Mouse (Mus musculus) hindbrain, embryonic 11.5 days (tissue): ENCODE measurements around the gene Ubqln1. TPM values are rescaled to one million over a fixed set of nuclear protein-coding genes. Genes with fewer than 3 reads are reported as not detected.

Source experiments
- ATAC-seq: fragments of 200-750 bp; cut with Nextera tagmentation; 2 replicates; pipeline ENCODE4 v1.8.0; 2017; ENCODE audit warnings: mild to moderate bottlenecking, moderate TSS enrichment, moderate library complexity; ENCODE audit not compliant: low FRiP score
- DNase-seq: peaks from one replicate; pipeline ENCODE4 v3.0.0-alpha.2; 2015; ENCODE audit warnings: low spot score
- H3K27ac ChIP-seq: fragments of 300-500 bp; sonication (generic); 2 replicates; pipeline ENCODE4 v1.5.1; 2014; ENCODE audit warnings: mild to moderate bottlenecking, low read depth, low read length
- H3K27me3 ChIP-seq: fragments of 300-500 bp; sonication (generic); 2 replicates; pipeline ENCODE4 v1.6.1; 2014; ENCODE audit warnings: mild to moderate bottlenecking, low read length, moderate library complexity, mixed read lengths; ENCODE audit not compliant: control insufficient read depth, insufficient read depth
- H3K36me3 ChIP-seq: fragments of 300-500 bp; sonication (generic); 2 replicates; pipeline ENCODE4 v1.6.1; 2014; ENCODE audit warnings: mild to moderate bottlenecking, low read length, moderate library complexity, mixed read lengths; ENCODE audit not compliant: control insufficient read depth, insufficient read depth
- H3K4me1 ChIP-seq: fragments of 300-500 bp; sonication (generic); replicated peaks from 2 replicates; pipeline ENCODE4 v1.6.1; 2014; ENCODE audit warnings: low read length, mixed read lengths; ENCODE audit not compliant: control insufficient read depth, insufficient read depth
- H3K4me2 ChIP-seq: fragments of 300-500 bp; sonication (generic); replicated peaks from 2 replicates; pipeline ENCODE4 v1.6.1; 2014; ENCODE audit warnings: mild to moderate bottlenecking, low read depth, low read length
- H3K4me3 ChIP-seq: fragments of 300-500 bp; sonication (generic); 2 replicates; pipeline ENCODE4 v1.5.1; 2014; ENCODE audit warnings: low read depth, low read length
- H3K9ac ChIP-seq: fragments of 300-500 bp; sonication (generic); 2 replicates; pipeline ENCODE4 v1.6.1; 2014; ENCODE audit warnings: low read depth, low read length
- H3K9me3 ChIP-seq: fragments of 300-500 bp; sonication (generic); 2 replicates; pipeline ENCODE4 v1.6.1; 2016; ENCODE audit warnings: low read length; ENCODE audit not compliant: control insufficient read depth
- WGBS: fragments of 180-500 bp; shearing (Covaris S2); extraction: QIAGEN DNeasy Blood & Tissue Kit; methylation state at CpG from one replicate; pipeline ENCODE4 v1.1.7; 2014; 5-methylcytosine and 5-hydroxymethylcytosine counted together
- polyA plus RNA-seq: library from polyadenylated mRNA; unstranded; fragments of >200 nt; fragmentation: Nextera tagmentation; extraction: Ambion mirVana; gene quantifications from 2 replicates; pipeline ENCODE4 v1.2.1, GENCODE M21; 2014

The Ubqln1 gene
- polyA plus RNA-seq, 1 experiment from 2014 or later, result 124 TPM

DNA sequence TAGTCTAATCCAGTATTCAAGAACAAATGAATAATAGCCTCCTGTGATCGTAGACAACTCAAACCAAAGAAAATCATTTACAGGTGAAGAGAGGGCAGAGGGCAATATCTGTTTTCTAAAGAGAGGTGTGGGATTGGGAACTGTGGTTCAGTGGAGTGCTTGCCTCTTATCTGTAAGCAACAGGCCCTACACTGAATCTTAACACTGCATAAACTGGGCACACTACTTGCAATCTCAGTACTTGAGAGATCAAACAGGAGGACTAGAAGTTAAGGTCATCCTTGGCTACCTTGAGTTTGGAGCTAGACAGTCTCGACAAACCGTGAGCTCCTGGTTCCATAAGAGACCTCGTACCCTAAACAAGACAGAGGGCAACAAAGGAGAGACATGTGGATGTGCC lies 9.4 kb downstream of the Ubqln1 start:
- Histone ChIP-seq H3K4me2 (no peak overlapping the region), H3K9ac (no peak overlapping the region), H3K4me3 (no peak overlapping the region), H3K27me3 (no peaks in the 10 kb centered on the region), H3K36me3 (no peaks in the 10 kb centered on the region), H3K4me1 (no peaks in the 10 kb centered on the region), H3K27ac (no peak overlapping the region), H3K9me3 (no peaks in the 10 kb centered on the region)
- ATAC-seq (no peak), DNase-seq (no peak)
- 93% methylated on average over 4 of the region's 4 CpGs for WGBS

DNA sequence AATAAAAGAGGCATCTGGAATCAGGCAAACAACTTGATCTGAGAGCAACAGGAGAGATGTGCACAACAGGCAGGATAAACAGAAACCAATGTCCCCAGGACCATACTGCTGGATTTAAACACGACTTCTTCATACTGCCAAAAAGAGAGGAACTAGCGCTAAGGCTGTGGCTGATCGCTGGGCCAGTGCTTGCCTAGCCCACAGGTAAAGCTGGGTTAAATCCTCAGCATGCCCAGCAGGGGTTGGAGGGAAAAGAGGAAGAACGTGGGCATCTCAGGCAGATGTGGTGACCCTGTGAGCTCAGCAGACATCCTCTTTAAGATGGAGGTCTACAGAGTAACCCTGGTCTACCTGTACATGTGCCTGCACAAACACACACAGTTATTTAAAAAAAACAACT lies 10.5 kb downstream of the Ubqln1 start:
- Histone ChIP-seq H3K4me2 (no peak overlapping the region), H3K27ac (no peak overlapping the region), H3K9me3 (no peaks in the 10 kb centered on the region), H3K27me3 (no peaks in the 10 kb centered on the region), H3K4me1 (no peaks in the 10 kb centered on the region), H3K36me3 (no peaks in the 10 kb centered on the region), H3K9ac (no peak overlapping the region), H3K4me3 (no peak overlapping the region)
- 69% methylated on average over 4 of the region's 4 CpGs for WGBS
- ATAC-seq, result no peak
- no peak for DNase-seq

DNA sequence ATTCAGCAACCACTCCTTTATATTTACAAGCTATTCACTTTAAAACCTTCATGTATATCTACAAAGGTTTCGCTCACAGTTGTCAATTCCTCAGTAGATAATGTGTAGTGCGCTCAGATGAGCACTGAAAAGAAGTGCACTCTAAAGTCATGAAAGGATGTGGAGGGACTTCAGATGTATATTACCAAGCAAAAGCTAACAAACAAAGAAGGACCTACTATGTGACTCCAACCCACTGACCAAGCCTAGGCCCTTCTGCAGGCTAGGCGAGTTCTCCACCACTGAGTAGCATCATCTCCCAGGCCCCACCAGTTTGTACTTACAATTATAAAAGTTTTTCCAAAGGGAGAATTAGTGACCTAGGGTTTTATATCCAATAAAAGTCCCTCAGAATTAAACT lies 11.3 kb downstream of the Ubqln1 start:
- Histone ChIP-seq H3K9me3 (no peaks in the 10 kb centered on the region), H3K27me3 (no peaks in the 10 kb centered on the region), H3K4me2 (no peak overlapping the region), H3K4me3 (no peak overlapping the region), H3K27ac (no peak overlapping the region), H3K4me1 (no peaks in the 10 kb centered on the region), H3K9ac (no peak overlapping the region), H3K36me3 (no peaks in the 10 kb centered on the region)
- 97% methylated on average over 3 of the region's 3 CpGs for WGBS
- DNase-seq (no peak), ATAC-seq (no peak)

DNA sequence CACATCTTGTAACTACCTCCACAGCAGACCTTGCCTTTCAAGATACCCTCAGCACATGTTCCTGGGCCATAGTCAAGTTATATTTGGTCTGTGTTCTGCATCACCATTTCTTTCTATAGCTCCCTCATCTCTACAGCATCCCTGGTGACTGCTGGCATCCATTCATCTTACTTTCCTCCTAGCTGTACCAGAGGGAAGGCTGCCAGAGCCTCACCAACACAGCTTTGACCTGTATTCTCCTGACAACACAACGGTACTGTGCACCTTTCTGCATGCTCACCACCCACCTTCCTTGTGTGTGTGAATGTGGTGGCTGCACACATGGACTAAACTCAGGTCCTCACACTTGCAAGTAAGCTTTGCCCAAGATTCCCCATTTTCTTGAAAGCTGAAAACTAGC lies 12.6 kb downstream of the Ubqln1 start:
- Histone ChIP-seq H3K4me2 (no peak overlapping the region), H3K9ac (no peak overlapping the region), H3K27ac (no peak overlapping the region), H3K4me1 (no peaks in the 10 kb centered on the region), H3K4me3 (no peak overlapping the region), H3K27me3 (no peaks in the 10 kb centered on the region), H3K36me3 (no peaks in the 10 kb centered on the region), H3K9me3 (no peaks in the 10 kb centered on the region)
- ATAC-seq (no peak), DNase-seq (no peak)
- 95% methylated on average over 1 of the region's 1 CpGs for WGBS

DNA sequence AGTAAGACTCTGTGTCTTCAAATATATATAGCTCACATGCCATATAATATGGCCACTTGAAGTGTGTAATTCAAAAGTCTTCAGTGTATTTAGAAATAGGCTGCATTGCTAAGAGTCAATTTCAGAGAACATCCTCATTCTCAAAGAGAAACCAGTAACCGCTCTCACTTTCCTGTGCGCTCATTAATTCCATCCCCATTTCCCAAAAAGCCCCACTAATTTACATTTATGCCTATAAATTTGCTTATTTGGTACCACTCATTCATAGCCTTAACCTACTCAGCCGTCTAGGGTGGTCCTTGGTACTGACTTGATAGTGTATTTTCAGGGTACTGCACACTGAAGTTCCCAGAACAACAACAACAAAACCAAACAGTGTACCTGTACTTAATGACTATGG lies 13.5 kb downstream of the Ubqln1 start:
- ATAC-seq (no peak), DNase-seq (no peak)
- no peaks in the 10 kb centered on the region for H3K9me3 ChIP-seq
- H3K36me3 ChIP-seq, result no peaks in the 10 kb centered on the region
- H3K4me2 ChIP-seq, result no peak overlapping the region
- no peak overlapping the region for H3K9ac ChIP-seq
- WGBS, result 97% methylated on average over 3 of the region's 3 CpGs
- H3K27me3 ChIP-seq, result no peaks in the 10 kb centered on the region
- no peak overlapping the region for H3K27ac ChIP-seq
- H3K4me1 ChIP-seq, result no peaks in the 10 kb centered on the region
- no peak overlapping the region for H3K4me3 ChIP-seq

DNA sequence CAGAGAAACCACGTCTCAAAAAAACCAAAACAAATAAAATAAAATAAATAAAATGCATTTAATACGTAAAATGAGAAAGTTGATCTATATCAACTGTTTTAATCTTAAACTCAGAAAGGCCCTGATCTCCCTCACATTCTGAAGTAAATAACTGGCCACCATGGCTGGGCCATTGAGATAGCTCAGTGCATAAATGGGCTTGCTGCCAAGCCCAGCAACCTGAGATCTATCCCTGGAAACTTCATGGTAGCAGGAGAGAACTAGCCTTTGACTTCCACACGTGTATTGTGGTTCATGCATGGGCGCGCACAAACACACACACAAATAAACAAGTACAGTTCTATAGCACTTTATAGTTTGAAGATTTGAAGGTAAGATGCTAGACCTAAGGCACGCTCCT lies 14.1 kb downstream of the Ubqln1 start:
- Histone ChIP-seq H3K4me1 (no peaks in the 10 kb centered on the region), H3K4me2 (no peak overlapping the region), H3K36me3 (no peaks in the 10 kb centered on the region), H3K4me3 (no peak overlapping the region), H3K9ac (no peak overlapping the region), H3K9me3 (no peaks in the 10 kb centered on the region), H3K27ac (no peak overlapping the region), H3K27me3 (no peaks in the 10 kb centered on the region)
- no peak for DNase-seq
- 95% methylated on average over 6 of the region's 6 CpGs for WGBS
- no peak for ATAC-seq

DNA sequence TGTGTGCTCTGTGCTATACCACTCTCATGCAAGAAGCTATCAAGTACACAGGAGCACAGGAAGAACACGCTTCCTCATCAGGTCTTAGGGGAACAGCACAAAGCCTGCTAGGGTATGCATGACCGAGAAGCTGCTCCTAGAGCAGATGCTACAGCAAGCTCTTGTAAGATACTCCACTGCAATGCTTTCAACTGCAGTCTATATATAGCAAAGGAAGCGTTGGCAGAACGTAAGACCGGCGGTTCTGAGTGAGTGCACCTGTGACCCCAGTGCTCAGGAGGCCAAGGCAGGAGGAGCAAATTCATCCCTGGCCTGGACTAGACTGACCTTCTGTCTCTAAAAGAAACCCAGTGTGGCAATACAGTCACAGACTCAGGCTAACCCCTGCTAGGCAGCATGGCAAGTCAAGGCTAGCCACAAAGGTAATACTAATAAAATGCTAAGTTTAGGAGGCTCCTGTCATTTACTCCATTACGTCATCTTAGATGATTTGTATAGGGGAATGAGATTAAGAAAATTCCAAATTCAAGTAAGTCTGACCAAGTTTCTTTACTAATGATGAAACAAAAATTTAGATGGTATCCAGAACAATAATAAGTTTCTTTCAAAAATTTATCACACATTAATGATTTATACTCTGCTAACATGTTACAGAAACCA lies 17.3 kb downstream of the Ubqln1 start:
- ATAC-seq, result no peak
- DNase-seq, result no peak
- H3K27ac ChIP-seq, result no peak overlapping the region
- no peak overlapping the region for H3K4me2 ChIP-seq
- no peaks in the 10 kb centered on the region for H3K9me3 ChIP-seq
- no peak overlapping the region for H3K4me3 ChIP-seq
- WGBS, result 92% methylated on average over 7 of the region's 7 CpGs
- H3K36me3 ChIP-seq, result no peaks in the 10 kb centered on the region
- H3K9ac ChIP-seq, result no peak overlapping the region
- H3K27me3 ChIP-seq, result no peaks in the 10 kb centered on the region
- H3K4me1 ChIP-seq, result no peaks in the 10 kb centered on the region

DNA sequence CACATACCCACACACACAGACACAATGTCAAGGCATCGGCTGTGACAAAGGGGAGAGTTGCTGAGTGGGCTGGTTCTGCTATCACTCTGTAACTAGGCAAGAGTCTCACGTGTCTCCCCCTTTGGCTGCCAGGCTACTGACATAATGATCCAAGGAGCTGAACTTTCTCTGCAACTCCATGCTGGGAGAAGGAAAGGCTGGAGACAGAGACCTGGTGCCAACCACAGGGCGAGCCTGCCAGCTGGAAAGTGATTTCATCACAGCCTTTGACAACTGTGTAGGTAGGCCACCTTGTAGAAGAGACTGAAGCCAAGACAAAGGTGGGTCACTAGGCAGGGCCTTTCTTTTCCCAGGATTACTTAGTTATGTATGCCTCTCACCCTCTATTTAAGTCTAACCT lies 18.2 kb downstream of the Ubqln1 start:
- ATAC-seq (no peak), DNase-seq (no peak)
- Histone ChIP-seq H3K9me3 (no peaks in the 10 kb centered on the region), H3K4me3 (no peak overlapping the region), H3K27me3 (no peaks in the 10 kb centered on the region), H3K4me1 (no peaks in the 10 kb centered on the region), H3K27ac (no peak overlapping the region), H3K4me2 (no peak overlapping the region), H3K9ac (no peak overlapping the region), H3K36me3 (no peaks in the 10 kb centered on the region; the same call in 1 of the 2 replicates)
- WGBS, result 80% methylated on average over 3 of the region's 3 CpGs

DNA sequence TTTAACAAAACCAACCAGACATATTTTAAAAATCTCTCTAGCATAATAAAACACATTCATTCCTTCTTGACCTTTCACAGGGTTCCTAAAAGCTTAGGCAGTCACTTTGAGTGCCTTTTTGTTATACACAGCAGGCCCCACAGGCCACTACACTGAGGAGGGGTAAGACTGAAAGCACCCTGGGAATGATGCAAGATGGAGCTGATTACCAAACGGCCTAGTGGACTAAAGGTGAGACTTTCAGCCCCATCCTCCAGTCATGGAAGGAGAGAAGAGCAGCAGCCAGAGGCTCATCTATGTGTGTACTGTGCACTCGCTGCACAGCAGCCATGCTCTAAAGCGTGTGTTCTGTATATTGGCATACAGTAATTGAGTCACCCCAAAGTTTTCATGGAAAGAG lies 20.5 kb downstream of the Ubqln1 start:
- Histone ChIP-seq H3K27me3 (no peaks in the 10 kb centered on the region), H3K9me3 (no peaks in the 10 kb centered on the region), H3K27ac (no peak overlapping the region), H3K9ac (no peak overlapping the region), H3K4me1 (no peaks in the 10 kb centered on the region), H3K36me3 (peaks cover 13% of the 10 kb centered on the region), H3K4me2 (no peak overlapping the region), H3K4me3 (no peak overlapping the region)
- 86% methylated on average over 3 of the region's 3 CpGs for WGBS
- ATAC-seq (no peak), DNase-seq (no peak)
